Mouse (Mus musculus): Measurements from ENCODE around the gene Ajuba.

The Ajuba gene

DNA sequence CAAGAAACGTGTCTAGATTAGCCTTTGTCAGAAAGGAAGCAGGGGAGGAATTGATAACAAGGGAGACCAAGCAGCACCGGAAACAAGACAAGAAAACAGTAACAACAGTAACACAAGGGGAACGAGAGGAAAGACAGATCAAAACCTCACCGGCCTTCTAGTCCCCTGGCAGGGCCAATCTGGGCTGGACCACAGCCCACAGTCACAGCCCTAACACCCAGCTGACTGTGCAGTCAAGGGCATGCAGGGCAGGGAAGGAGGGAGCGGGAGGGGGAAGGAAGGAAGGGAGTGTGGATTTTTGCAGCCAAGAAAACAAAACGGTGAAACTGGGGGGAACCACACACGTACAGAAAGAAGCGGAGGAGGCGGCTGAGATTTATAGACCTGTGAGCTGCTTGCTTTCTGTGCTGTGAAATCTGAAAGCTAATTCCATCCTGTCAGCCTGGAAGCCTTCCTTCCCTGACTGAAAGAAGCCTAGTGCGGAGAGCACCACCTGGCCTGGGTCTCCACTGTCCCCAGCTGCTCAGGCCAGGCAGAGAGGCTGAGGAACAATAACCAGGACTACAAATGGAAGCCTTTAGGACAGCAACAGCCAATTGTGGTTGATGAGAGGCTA, 15.1 kb upstream of the Ajuba start:
- DNase-seq (ENCODE audit: low spot score): no peak

DNA sequence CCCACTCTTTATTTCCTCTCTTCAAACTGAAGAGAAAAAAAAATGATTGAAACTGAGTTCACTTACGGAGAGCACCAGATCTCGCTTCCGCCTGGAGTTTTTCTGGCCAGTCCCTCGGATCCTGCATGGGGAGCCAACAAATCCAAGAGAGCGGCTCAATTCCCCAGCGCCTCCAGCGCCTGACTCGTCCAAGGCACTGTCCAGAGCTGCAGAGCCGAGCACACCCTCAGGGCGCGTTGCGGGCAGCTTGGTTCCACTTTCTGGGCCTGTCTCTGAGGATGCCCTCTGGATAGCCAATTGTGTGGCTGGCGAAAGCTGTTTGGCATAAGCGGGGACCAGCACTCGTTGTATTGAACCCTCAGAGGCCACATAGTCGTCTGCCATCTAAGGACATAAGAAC, 13.7 kb upstream of the Ajuba start:
- DNase-seq (ENCODE audit: low spot score): no peak

DNA sequence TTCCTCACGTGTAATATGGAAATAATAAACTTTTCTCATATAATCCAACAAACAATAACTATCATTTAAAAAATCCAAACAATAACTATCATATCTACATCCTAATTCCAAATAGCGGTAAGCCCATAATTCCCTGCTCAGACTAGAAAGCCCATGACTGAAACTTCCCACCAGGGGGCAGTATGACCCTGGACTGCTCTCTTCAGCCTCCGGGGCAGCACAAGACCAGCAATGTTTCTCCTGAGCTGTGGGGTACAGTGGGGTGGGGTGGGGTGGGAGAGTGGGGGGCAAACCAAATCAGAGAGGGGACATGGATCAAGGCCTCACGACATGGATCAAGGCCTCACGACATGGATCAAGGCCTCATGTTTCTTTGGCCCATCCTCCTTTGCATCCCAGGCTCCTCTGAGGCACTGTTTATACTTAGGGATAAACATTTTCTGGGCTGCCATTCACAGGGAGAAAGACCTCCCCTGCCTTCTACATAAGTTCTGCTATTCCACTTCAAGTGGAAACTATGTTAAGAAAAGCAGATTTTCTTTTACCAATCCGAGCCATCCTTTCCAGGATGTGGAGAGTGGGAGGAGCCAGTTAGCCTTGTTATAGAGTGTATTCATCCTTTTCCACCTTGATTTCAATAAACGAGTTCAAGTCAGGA, 6.5 kb upstream of the Ajuba start:
- DNase-seq (ENCODE audit: low spot score): peak; percentile 73

DNA sequence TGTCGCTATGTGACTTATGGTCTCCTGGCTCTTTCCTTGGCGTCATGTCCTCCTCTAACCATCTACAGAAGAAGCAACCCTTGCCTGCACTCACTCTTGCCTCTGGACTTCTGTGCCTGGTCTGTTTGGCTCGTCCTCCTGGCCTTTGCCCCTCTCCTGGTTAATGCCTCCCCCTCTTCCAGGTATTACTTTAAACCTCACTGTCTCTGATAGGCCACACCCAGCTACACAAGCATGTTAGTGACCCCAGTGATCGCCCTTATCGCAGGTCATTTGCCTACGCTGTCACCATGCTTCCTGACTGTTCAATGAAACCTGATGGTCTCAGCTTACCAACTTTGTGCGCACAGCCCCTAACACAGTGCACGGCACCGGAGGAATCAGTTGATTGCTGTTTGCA, 5.2 kb upstream of the Ajuba start:
- no peak for DNase-seq (ENCODE audit: low spot score)

DNA sequence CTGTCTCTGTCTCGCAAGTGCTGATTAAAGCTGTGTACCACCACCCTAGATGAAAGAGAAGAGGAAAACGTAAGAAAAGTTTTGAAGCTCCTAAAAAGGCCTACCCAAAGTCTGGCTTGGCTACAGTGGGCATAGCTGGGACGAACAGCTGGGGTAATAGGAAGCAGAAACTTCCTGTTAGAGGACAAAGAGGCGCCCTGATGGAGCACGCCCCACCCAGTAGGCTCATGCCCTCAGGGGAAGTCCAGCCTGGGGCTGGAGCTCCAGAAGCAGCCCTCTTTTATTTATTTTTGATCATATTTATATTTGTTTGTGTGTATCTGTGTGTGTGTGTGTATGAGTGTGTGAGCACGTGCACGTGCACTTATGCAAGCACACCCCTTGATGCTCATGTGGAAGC, 2.3 kb upstream of the Ajuba start:
- no peak for DNase-seq (ENCODE audit: low spot score)

DNA sequence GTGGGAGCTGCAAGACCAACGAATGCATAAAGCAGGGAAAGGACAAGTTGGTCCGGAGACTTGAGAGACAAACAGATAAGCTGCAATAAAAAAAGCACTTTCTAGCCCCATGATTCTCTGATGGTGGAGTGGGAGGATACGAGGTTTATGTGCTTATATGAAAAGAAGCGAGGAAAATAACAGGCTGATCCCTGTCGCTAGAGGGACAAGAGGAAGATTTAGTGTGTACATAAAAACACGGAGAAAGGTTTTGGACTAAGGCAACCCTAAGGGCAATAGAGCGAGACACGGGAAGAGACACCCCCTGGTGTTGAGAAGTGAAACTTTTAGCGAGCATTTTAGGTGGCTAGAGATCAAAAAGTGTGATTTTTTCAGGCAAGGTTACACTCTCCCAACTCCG, 705 bp upstream of the Ajuba start:
- peak; percentile 59 for DNase-seq (ENCODE audit: low spot score)

DNA sequence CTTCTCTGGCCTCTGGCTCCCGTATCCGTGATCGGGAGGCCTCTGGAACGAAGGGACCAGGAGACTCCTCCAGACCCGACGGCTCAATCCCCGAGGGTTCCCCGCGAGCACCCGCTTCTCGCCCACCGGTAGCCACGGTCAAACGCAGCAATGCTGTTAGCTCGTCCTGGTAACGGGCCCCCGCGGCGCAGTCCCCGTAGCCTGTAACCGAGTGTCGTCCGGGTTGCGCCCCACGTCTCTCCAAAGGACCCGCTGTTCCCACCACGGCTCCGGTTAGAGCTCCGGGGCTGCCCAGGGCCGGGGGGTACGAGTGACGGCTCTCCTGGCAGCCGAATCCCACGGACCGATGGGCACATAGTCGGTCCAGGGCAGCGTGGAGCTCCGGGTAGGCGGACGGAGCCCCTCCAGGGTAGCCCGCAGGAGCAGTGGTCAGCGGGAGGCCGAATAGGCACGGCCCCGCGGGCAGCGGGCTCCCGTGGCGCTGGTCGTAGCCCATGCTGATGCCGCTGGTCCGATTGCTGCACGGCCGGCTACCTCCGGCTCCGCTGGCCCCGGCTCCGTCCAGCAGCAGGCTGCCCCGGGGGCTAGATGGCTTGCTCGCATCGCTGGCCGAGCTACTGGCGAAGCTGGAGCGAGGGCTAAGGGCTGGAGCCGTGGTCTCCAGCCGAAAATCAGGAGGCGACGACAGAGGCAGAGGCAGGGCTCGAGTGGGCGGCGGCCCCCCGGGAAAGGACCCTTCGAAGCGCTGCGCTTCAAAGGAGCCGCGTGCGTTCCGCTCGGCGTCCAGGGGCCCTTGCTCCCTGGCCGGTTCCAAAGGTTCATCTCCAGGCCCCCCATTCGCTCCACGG, 893 bp downstream of the Ajuba start:
- DNase-seq (ENCODE audit: low spot score): no peak

DNA sequence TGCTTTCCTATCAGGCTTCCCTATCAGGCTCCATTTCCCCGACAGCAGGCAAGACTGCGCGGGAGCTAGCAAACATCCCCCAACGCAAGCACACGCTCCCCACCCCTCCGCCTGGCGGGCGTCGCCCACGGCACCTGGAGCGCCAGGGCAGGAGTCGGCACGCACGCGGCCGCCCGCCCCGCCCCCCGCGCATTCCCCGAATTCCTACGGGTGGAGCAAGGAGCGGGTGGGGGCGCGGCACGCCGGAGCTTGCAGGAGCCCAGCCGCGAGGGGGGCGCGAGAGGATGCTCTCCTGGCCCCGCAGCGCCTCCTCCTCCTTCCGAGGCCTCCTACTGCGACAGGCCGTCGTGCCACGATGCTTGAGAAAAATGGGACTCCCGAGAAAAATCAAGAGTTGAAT, 1.7 kb downstream of the Ajuba start:
- peak; percentile 80 for DNase-seq (ENCODE audit: low spot score)

DNA sequence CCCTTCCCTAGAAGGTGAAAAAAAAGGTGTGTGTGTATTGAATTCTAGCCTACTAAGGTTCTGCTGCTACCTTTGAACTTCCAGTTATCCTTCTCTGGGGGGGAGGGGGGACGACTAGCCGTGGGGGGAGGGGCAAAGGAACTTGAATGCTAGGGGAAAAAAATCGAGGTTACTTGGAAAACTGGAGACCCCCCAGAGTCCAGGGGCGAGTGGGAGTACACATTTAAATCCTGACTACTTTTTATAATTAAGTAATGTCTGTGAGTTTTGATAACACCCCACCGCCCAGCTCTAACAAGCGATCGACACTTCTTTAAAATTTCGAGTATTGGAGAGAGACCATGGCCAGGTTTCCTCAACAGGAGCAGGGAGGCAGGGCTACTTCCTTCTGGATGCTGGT, 2.3 kb downstream of the Ajuba start:
- DNase-seq (ENCODE audit: low spot score): no peak

DNA sequence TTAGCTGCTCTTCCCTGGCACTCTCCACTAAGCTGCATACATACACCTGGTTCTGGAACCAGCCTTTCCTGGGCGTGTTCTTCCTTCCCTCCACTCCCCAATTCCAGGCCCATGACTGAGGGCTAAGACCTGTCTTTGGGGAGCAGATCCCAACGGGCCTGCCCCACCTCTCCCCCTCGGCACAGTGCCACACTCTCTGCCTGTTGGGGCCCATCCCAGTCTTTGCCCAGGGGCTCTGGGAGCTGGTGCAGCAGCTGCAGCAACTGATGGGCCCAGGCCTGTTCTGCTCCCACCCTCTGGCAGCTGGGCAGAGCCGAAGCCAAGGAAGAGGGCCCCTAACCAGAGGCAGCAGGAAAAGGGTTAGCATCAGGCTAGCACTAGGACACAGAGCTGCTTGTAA, 3.1 kb downstream of the Ajuba start:
- DNase-seq (ENCODE audit: low spot score): no peak

DNA sequence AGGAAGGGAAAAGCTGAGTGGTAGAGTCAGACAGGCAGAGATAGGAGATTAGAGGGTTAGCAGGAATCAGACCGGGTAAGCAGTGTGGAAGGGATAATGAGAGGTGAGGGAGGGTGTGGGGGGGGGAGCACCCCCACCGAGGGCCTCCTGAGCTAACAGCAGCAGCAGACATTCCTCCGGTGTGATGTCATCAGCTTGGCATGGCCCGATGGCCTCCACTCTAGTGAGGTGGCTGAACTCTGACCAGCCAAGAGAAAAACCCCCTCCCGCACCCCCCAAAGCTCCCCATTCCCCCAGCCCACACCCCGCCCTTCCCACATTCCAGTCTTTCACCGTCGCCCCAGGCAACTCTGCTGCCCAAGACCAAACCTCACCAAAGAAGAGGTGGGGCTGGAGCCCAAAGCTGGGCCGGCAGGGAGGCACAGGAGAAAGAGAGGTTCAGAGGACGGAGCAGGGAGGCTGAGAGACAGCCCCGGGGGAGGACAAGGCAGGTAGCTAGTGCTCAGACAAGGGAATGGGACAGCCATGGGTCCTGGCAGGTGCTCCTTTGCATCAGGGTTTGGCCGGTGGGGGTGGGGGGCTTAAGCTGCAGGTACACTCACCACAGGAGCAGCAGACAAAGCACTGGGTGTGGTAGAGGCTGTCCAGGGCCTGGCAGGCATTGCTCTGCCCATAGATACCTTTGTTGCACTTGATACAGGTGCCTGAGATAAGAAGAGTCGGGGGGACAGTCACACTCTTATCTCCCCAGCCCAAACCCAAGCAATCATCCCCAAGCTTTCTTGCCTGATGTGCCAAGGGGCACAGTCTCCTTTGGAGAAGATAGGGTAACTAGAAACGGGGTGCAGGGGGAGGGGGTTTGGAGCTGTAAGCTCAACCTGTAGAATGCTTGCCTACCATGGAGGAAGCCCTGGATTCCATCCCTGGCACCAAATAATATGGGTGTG, 4.3 kb downstream of the Ajuba start:
- peak; percentile 68 for DNase-seq (ENCODE audit: low spot score)

DNA sequence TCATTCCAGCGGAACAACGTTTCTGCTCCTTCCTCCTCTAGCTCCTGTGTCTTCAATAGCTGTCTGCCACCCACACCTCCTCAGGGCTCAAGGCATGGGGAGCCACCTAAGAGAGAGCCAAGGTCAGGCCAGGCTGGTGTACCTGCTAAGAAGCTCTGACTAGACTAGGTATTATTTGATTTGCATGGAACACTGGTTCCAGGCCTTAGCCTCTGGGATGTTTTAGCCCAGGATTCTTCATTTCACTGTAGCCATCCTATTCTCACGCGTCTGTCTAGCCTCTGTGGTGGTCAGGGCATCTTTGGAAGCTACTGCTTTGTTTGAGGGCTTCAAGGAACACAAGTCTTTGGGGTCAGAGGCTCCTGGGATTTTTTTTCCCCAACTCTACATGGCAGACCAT, 5.2 kb downstream of the Ajuba start:
- DNase-seq (ENCODE audit: low spot score): no peak

DNA sequence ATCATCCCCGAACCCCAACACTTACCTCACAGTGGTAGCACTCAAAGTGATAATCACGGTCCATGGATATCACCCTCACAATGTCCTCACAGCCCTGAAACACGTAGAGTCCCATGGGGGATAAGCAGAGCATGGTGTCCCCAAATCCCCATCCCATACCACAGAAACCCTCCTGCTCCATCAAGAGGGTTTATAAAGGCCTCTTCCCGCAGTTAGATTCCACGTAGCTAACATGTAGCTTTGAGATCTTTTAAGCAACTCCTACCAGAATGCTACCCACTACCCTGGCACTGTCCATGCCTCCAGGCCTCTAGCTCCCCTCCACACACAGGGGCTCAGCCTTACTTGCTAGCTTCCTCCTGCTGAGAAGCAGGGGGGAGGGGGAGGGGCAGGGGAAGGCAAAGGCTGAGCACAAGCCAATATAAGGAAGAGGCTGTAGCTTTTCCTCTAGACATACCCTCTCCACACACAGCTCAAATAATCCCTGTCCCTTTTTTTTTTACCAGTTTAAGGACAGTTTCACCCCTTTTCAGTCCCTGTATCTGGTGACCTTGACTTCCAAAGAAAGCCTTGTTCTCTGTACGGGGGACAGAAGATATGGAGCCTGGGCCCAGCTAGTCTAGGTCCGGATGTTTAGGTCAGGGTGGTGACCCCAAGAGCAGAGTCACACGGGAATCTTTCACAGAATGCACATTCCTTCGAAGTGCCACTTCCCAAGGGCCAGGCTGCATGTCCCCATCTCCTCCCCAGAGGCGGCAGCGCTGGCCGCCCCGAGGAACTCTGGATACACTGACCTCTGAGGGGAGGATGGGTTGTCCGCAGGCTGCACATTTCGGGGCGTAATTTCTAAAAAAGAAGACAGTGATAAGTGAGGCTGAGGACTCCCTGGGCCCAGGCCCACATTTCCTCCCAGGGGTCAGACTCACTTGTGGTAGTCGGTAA, 7.6 kb downstream of the Ajuba start:
- DNase-seq (ENCODE audit: low spot score): peak; percentile 26

DNA sequence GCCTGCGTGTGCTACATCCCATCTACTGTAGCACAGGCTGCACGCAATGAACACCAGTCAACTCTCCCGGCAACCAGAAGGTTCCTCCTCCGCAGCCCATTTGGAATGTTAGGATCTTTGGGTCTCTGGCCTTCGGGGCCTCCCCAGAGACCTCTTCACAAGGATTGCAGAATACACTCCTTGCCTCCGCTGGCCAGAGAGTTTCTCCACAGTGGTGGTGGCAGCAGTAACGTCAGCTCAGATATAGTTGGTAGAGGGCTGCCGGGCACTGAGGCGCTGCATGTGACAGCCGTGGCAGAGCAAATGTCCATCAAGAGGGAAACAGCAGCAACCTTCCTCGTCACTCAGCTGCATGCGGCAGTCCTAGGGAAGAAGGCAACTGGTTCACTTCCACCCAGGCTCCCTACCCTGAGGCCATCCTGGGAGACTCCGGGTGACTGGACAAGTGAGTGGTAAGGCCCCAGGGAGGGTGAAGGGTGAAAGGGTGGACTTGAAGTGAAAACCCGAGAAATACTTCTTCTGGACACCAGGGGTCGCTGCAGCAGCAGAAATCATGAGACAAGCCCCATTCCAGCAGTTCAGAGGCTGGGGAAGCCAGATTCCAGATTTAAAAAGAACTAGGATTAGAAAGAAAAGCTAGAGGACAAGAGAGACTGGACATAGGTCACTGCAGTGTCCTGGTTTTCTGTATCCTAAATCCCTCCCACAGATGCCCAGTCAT, 8.5 kb downstream of the Ajuba start:
- DNase-seq (ENCODE audit: low spot score): peak; percentile 78

DNA sequence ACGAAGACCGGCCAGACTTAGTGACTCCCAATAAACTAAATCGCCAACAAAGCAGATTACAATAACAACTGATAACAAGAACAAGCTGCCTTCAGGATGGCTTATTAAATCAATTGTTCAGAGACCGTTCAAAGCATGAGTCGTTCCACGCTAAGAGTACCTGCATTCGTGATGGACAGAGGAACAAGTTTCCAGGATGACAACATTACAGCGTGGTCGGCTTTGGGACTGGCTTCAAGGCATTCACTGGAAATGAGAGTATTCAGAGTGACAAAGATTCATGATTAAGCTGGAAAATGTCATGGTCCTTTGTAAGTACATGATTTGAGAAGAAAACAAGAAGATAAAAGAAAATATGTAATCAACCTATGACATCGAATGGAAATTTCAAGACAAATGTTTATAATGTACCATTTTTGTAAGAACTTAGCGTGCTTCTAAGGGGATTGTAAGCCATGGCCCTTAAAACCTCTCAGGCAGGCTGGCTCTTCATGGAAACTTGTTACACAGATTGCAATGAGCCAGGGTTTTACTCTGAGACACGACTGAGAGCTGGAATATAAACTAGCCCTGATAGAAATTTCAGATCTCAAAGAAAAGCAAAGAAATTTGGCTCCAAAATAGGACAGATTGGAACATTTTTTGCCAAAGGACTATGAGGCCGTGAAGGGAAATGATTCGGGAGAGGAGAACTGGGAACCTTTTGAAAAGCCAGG, 16.7 kb downstream of the Ajuba start:
- no peak for DNase-seq (ENCODE audit: low spot score)

DNA sequence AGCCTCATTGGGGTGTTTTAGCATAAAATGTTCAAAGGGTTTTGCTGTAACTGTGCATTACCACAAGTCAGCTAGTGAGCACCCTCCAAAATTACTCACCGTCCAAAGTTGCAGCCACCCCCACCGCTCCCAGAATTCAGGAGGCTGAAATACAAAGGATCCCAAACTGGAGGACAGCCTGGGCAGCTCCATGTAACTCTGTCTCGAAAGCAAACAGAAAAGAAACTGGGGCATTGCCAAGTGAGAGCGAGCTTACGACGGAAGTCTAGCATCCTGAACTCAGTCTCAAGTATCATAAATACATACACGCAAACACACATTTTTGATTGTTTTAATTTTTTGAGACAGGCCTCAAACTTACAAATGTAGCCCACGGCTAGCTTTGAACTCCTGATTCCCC, 20.0 kb downstream of the Ajuba start:
- DNase-seq (ENCODE audit: low spot score): no peak

DNA sequence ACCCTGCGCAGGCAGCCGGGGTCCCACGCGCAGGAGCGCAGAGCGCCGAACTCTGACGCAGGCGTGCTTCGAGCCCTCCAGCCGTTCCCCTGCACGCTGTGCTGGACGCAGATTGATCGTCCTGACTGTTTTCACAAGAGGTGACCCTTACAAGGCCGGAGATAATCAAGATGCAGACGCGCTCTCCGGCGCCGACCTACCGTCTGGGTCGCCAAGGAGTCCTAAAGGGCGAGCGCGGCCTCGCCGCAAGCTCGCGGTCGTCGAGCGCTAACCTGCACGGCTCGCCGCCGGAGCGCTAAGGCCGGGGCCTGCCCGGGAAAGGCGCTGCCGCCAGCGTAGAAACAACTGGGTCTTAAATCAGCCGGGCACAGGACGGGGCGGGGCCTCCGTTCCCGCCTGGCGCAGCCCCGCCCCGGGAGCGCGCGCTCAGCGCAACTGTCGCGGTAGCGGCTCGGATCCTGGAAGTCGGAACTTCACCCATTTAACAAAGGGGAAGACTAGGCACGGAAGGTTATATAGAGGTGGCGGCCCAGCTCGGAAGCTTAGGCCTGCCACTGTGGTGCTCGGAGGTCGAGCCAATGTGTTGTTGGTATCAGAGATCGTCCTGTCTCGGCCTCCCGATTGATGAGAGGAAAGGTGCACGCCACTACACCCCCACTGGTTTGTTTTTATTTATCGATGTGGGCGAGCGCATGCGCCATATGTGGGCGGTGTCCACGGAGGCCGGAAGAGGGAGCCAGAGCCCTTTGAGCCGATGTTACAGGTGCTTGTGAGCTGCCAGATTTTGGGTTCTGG, 23.2 kb downstream of the Ajuba start, which contains the start of gene Haus4:
Gene Haus4 (minus strand): TSS at position 642 of the 795 bp plus-strand sequence.
- DNase-seq (ENCODE audit: low spot score): peak; percentile 82

DNA sequence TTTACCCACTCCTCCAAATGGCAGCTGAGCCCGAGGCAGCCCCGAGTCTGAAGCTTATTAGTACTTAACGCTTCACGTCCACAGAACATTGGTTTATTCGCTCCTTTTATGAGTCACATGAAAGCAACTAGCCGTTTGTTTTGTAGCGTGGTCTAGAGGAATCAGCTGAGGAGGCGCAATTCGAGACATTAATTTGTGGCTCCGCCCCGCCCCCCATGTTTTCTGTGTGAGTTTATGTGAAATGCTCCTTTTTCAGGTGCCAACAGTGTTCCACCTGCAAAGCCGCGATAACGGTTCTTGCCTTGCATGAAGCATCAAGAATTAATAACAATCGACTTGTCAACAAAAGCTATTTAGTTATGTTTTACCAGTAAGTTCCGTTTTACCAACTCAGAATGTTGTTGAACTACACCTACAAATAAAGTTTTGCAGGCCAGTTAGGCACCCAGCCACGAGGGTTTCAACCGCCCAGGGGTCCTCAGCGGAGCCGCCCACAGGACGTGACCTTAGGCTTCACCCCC, 23.8 kb downstream of the Ajuba start:
- DNase-seq (ENCODE audit: low spot score): no peak

Measured in lung, postnatal 25 days (tissue).